Mouse (Mus musculus) mesoderm, embryonic 11.5 days (tissue): ENCODE data around the gene 3110009E18Rik.

Experiments
- DNase-seq: peaks from one replicate; pipeline ENCODE4 v3.0.0-alpha.2; 2012; ENCODE audit warnings: low read depth, low spot score

3110009E18Rik gene

GRCm38 (mm10) chr1:120120969-120121811 is at the start of gene 3110009E18Rik, which contains the start of gene Dbi:
TSS of gene 3110009E18Rik (plus strand) at chr1:120121187.
TSS of gene Dbi (minus strand) at chr1:120121078.
- peak; percentile 98 for DNase-seq

DNA sequence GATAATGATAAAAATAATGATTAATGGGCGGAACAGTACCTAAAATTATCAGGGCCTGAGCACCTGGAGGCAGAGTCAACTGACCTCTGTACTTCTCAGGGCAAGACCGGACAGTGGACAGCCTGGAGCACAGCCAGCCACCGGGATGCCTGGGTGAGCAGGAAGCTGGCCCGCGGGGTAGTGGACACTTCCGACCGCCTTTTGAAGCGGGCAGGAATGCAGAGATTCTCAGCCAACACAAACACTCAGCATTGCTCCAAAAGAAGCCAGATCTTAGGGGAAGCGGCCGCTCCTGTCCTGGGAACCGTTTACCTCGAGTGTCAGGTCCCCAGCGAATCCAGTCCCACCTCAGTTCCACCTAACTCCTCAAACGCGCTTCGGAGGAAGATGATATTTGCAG is 48.1 kb upstream of the 3110009E18Rik start:
- DNase-seq = no peak

DNA sequence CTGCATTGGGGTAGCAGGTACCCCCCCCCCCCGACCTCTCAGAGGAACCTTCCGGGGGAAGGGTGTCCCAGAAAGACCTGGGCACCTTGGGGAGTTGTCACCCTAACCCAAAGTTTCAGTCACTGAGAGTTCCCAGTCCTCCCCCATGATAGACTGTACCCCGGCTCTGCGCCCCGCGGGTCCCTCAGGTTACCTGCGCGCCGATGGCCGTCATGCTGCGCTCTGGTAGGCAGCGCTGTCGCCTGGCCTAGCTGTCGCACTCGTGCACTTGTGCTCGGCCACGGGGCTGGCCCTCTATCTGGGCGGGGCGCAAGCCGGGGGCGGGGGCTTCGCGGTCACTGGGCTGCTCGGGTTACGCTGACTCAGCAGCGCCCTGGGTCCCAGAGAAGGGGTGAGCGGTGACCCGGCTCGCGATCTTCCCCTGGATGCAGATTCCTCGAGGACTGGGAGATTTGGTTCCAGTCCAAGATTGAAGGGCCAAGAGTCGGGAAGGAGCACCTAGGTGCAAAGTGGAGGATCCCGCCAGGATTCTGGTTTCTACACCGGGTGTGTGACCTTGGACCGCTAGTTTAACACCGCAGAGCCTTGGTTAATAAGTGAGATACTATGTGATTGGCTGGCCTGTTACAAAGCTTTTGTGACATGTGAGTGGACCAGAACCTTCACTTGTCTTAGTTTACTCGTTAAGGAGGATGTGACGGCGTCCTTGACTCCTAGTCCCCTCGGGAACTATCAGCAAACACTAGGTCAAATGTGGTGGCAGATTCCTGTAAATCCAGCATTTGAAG is 47.3 kb upstream of the 3110009E18Rik start, which contains the start of gene Tmem37:
Gene Tmem37 (minus strand): TSS at position 556 of the 788 bp plus-strand sequence.
- DNase-seq = peak; percentile 80

- no peak for DNase-seq
Measured at GRCm38 (mm10) chr1:120074307-120074702, 46.7 kb upstream of the 3110009E18Rik start.

DNA sequence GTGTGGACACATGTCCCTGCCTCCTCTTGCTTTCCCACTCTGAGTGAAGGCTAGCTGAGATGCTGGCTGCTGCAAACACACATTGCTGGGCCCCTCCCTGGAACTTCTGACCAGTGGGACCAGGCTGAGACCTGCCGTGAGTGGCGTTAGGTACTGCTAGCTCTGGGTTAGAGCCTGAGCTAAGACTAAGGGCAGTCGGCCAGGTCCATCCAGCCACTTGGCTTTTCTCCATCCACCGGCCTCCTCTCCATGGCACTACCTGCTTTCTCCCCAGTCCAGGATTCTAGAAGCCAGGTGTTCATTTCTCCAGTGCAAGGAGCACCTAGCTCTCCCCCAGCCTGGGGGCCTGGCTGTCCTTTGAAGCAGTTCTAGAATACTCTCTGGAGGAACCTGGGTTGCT is 46.1 kb upstream of the 3110009E18Rik start:
- DNase-seq = no peak

DNA sequence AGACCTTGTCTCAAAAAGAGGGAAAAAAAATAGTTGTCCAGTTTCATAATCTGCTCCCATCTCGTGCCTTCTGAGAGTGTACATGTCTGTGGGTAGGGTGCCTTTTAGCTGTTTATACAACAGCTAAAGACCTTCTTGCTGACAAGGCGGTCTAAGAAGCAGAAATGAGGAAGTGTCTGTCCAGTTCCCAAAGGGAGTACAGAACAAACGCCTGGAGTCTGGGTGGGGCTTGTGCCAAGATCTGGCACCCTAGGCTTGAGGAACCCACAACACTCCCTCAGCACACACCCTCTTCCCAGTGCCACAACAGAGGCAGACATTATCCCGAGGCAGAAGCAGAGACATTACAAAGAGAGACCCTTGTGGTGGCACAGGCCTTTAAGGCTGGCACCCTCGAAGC is 45.5 kb upstream of the 3110009E18Rik start:
- no peak for DNase-seq

DNA sequence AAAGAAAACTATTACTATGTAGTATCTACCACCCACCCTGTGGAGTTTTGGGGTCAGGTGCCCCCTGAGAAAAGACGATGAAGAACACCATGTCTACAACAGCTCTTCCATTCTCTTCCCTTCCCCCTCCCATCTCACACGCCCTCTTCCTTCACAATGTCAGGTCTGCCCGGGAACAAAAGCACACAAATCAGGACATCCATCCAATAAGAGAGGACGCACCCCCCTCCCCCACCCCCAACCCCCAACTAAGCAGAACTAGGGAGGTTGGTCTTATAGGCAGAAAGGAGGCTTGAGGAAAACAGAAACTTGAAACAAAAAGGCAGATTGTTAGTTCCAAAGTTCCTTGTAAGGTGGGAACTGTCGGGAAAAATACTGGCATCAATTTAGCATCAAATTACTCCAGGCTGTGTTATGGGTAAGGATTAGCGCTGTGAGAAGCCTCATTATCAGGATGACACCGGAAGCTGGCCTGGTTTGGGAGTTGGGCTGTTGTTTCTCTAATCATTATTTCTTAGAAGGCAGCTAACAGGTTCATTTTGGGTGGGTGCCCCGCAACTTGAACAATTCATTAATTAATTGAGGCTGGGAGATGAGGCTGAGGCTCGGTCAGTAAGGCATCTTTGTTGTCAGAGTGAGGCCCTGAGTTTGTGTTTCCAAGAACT is 43.1 kb upstream of the 3110009E18Rik start:
- no peak for DNase-seq

DNA sequence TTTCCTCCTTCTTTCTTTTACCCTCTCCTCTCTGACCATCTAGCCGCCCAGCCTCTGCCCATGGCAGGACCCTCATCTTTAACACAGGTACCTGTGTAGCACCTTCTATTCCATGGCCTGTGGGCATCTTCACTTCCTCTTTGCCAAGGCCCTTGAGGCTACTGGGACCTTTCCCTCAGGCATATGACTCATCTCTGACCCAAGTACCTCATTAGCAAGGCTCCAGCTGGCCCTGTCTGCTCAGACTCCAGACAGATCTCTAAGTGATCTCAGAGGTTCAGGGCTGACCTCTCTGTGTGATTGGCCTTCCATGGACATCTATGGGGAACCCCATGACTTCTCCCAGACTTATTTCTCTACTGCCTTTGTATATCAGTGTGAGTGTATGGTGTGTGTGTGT is 40.4 kb upstream of the 3110009E18Rik start:
- DNase-seq = no peak

- DNase-seq = no peak
Measured at GRCm38 (mm10) chr1:120082957-120083585, 37.9 kb upstream of the 3110009E18Rik start.

- no peak for DNase-seq
Measured at GRCm38 (mm10) chr1:120083921-120084517, 37.0 kb upstream of the 3110009E18Rik start.

GRCm38 (mm10) chr1:120085696-120086095 is 35.3 kb upstream of the 3110009E18Rik start:
- no peak for DNase-seq

GRCm38 (mm10) chr1:120086644-120087043 is 34.3 kb upstream of the 3110009E18Rik start:
- DNase-seq = no peak

GRCm38 (mm10) chr1:120089180-120089579 is 31.8 kb upstream of the 3110009E18Rik start:
- no peak for DNase-seq

DNA sequence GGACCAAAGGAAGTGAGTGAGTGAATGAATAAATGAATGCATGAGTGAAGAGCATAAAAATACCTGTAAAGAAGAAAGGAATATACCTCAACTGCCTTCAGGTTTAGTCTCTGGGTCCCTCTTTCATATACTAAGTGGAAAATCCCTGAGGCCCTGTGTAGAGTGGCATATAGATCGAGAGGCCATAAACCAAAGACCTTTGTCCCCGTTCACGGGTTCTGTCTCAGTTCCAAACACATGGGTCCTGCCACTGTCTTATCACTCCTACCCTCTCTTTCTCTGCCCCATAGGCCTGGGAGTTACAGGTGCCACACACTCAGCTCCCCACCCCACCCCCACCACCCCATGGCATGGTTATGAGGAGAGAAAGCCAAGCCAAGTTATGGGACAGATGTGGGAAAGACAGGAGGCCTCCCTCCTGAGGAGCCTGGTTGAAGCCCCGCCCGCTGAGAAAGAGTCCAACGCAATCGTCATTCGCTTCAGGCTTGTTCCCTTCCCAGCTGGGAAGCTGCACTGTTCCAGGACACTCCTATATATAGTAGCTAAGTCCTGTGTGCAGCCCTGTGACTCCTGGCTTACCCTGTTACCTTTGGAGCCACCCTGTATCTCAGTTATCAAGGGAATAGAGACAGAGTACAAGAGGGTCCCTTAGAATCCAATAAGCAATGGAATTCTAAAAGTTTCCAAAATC is 30.0 kb upstream of the 3110009E18Rik start:
- DNase-seq = no peak

- peak; percentile 86 for DNase-seq
Measured at GRCm38 (mm10) chr1:120093482-120094134, 27.4 kb upstream of the 3110009E18Rik start.

DNA sequence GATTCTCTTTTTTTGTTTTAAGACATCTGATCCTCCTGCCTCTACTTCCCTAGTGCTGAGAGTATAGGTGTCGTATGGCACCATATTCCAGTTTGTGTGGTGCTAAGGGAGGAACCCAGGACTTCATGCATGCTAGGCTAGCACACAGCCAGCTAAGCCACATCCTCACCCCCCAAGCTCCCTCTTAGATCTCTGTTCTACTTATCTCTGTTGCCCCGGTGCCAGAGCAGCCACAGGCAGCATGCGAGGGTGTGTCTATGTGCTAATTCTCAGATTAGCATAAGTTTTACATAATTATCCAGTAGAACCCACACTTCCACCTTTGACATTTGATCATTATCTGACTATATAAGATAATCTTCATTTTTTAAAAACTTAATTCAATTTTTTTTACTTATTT is 26.1 kb upstream of the 3110009E18Rik start:
- DNase-seq = no peak

DNA sequence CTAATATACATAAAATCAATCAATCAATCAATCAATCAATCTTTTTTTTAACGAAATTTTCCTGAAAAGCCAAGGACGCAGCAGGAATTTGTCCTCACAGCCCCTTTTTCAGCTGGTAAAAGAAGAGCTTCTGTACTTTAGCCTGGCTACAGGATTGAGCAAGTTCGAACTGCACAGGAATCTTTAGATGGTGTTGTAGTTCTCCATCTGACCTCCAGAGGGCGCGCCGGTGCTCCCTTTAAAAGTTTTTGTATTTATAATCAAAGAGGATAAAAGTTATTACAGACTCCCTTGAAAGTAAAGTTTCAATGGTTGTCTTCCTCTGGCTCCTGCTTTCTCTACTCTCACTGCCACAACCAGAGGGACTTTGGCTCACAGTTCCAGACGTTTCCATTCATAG is 22.7 kb upstream of the 3110009E18Rik start:
- DNase-seq = peak; percentile 54

GRCm38 (mm10) chr1:120099483-120099882 is 21.5 kb upstream of the 3110009E18Rik start:
- no peak for DNase-seq

DNA sequence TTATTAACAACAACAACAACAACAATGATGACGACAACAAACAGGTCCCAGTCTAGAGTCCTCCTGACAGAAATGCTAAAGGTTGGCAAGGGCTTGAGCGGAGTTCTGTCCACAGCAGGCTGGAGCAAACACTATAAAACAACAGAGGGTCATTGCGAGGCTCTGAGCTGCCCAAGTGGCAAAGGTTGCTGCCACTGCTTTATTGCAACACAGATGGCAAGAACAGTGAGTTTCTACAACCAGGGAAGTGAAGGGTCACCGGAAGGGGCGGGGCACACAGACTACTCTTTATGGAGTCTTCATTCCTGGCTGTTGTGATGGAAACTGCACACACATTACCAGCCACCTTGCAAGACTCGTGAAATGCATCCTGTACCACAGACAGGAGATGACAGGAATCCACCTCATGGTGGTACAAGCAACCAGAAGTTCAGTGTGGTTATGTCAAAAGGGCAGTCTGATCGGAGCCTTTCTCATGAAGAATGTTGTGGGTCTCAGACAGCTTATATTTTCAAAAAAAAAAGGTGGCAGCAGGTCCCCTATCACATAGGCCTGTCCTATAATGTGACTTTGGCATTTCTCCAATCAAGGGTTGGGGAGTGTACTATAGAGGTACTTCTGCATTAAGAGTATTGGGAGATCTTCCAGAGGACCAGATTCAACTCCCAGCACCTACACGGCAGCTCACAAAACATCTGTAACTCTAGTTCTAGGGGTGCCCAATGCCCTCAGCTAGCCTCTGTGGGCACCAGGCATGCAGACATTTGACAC is 20.3 kb upstream of the 3110009E18Rik start:
- no peak for DNase-seq
